In the genomic region with DNA sequence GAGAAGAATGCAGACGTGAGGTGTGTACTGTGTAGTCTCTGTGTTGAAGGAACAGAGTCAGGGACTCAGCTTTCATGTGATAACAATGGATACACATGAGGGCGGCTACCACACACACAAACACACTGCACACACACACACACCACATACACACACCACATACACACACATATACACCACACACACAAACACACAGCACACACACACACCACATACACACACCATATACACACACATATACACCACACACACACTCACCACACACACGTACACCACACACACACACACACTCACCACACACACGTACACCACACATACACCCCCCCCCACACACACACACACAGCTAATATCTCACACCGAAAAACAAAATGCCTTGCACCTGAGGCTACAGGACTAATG, we compare ENCODE assay signal across 24 mouse cellular contexts.
"Had no signal": no experiment of that assay in that cellular context is flagged by ENCODE, and none has a peak within 500 bp of the region (broad histone marks: within the 10 kb centered on the region; RNA-seq: fewer than 3 reads in every experiment).

No protein-coding gene starts in this region.

- H3K4me1 ChIP-seq: neural tube, embryonic 13.5 days; stomach, embryonic 15.5 days had no signal

- H3K4me2 ChIP-seq: limb, embryonic 15.5 days; liver, embryonic 11.5 days; lung, embryonic 15.5 days; midbrain, embryonic 13.5 days; neural tube, embryonic 13.5 days; stomach, embryonic 15.5 days had no signal

- H3K27ac ChIP-seq: kidney, postnatal 0 days; layer of hippocampus, adult 2 months; limb, embryonic 15.5 days; lung, embryonic 15.5 days; midbrain, embryonic 10.5 days; midbrain, embryonic 13.5 days; neural tube, embryonic 13.5 days; stomach, embryonic 15.5 days had no signal

- DNase-seq: kidney, adult 2 months; kidney, postnatal 25 days; layer of hippocampus, adult 9-11 months; lung, adult 18-20 months; lung, postnatal 10 days; lung, postnatal 36 days; retina, postnatal 1 day; right cerebral cortex, postnatal 25 days; spleen, adult 18-20 months; thymus, adult 2 months; thymus, postnatal 14 days; thymus, postnatal 4 days had no signal

- H3K9ac ChIP-seq: limb, embryonic 15.5 days; lung, embryonic 15.5 days; midbrain, embryonic 13.5 days; neural tube, embryonic 13.5 days; stomach, embryonic 15.5 days had no signal

- H3K36me3 ChIP-seq: limb, embryonic 15.5 days; lung, embryonic 15.5 days; midbrain, embryonic 10.5 days; midbrain, embryonic 13.5 days; neural tube, embryonic 13.5 days; stomach, embryonic 15.5 days had no signal

- ATAC-seq: midbrain, embryonic 13.5 days; midbrain, embryonic 16.5 days had no signal

- H3K9me3 ChIP-seq: limb, embryonic 15.5 days; lung, embryonic 15.5 days; megakaryocyte, embryonic 14.5 days; midbrain, embryonic 10.5 days; midbrain, embryonic 13.5 days; neural tube, embryonic 13.5 days; stomach, embryonic 15.5 days had no signal

- H3K4me3 ChIP-seq: layer of hippocampus, adult 2 months; limb, embryonic 15.5 days; lung, embryonic 15.5 days; megakaryocyte, embryonic 14.5 days; midbrain, embryonic 10.5 days; midbrain, embryonic 13.5 days; myocyte; neural tube, embryonic 13.5 days; stomach, embryonic 15.5 days had no signal

- H3K27me3 ChIP-seq: limb, embryonic 15.5 days; lung, embryonic 15.5 days; midbrain, embryonic 13.5 days; neural tube, embryonic 13.5 days; stomach, embryonic 15.5 days had no signal
